Mouse (Mus musculus): ENCODE data around the gene Ttc26. TPM values are rescaled to one million over a fixed set of nuclear protein-coding genes. Genes with fewer than 3 reads are reported as not detected.

Gene Ttc26
- polyA plus RNA-seq, 1 experiment from 2014 or later, result 0.22 TPM

DNA sequence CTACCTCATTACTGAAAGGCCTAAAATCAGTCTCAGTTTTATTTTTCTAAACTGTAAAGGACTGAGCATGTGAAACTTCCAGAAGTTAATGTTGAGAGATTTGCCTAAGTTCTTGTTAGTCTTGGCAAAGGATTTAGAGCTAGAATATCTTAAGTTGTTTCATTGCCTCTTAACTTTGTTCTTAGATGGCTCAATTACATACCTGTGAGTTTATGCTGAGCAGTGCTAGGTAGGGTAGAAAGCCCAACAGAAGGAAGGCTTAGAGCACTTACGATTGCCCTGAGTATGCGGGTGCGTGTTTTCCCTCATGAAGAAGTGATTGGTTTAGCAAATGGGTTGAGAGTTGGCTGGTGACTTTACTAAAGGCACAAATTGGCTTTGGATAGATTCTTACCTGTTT, 76.8 kb downstream of the Ttc26 start:
- Histone ChIP-seq H3K27ac (ENCODE audit: low read length) (no peak overlapping the region), H3K4me1 (ENCODE audit: control insufficient read depth, low read depth, low read length) (no peaks in the 10 kb centered on the region; the same call in 1 of the 2 replicates), H3K36me3 (ENCODE audit: control insufficient read depth, insufficient read depth) (no peaks in the 10 kb centered on the region; the same call in 1 of the 2 replicates), H3K9me3 (replicated peaks; ENCODE audit: control insufficient read depth, low read length) (no peaks in the 10 kb centered on the region), H3K9ac (ENCODE audit: low read depth, low read length) (no peak overlapping the region), H3K4me2 (ENCODE audit: low read depth, low read length) (no peak overlapping the region), H3K27me3 (ENCODE audit: control insufficient read depth, insufficient read depth, low read depth, low read length) (no peaks in the 10 kb centered on the region), H3K4me3 (ENCODE audit: low read depth, low read length) (no peak overlapping the region)
- no peak for ATAC-seq (ENCODE audit: low read depth)
- 91% methylated on average over 3 of the region's 3 CpGs for WGBS (ENCODE audit: insufficient replicate concordance)

DNA sequence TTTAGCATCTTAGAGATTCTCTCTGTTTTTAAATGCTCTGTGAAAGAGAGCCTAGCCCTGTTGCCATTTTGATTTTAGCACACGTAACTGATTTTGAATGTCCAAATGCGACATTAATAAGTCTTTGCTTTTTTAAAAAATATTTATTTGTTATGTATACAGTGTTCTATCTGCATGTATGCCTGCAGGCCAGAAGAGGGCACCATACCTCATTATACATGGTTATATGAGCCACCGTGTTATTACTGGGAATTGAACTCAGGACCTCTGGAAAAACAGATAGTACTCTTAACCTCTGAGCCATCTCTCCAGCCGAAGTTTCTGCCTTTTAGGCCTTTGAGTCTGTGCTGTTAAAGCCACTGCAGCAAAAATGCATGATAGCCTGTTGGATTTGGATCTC, 88.3 kb downstream of the Ttc26 start:
- Histone ChIP-seq H3K4me1 (ENCODE audit: control insufficient read depth, low read depth, low read length) (no peaks in the 10 kb centered on the region), H3K9ac (ENCODE audit: low read depth, low read length) (no peak overlapping the region), H3K27ac (ENCODE audit: low read length) (no peak overlapping the region), H3K27me3 (ENCODE audit: control insufficient read depth, insufficient read depth, low read depth, low read length) (no peaks in the 10 kb centered on the region), H3K36me3 (ENCODE audit: control insufficient read depth, insufficient read depth) (peaks cover 8% of the 10 kb centered on the region), H3K9me3 (replicated peaks; ENCODE audit: control insufficient read depth, low read length) (no peaks in the 10 kb centered on the region), H3K4me2 (ENCODE audit: low read depth, low read length) (no peak overlapping the region), H3K4me3 (ENCODE audit: low read depth, low read length) (no peak overlapping the region)
- ATAC-seq (ENCODE audit: low read depth), result no peak
- WGBS (ENCODE audit: insufficient replicate concordance), result 70% methylated on average over 4 of the region's 4 CpGs

Other genes starting within 250 kb of the Ttc26 start
- gene D630045J12Rik, start 127.5 kb upstream of the Ttc26 start, polyA plus RNA-seq (2015; fragmentation: Nextera tagmentation; extraction: Ambion mirVana), result 0.16 and 0.26 TPM in 2 replicates
- 1.1 and 1.4 TPM in 2 replicates for gene Zc3hav1l, start 82.2 kb upstream of the Ttc26 start, polyA plus RNA-seq (2015; fragmentation: Nextera tagmentation; extraction: Ambion mirVana)
- 21.4 and 22.3 TPM in 2 replicates for gene Zc3hav1, start 26.9 kb upstream of the Ttc26 start, polyA plus RNA-seq (2015; fragmentation: Nextera tagmentation; extraction: Ambion mirVana)
- 4.1 and 4.2 TPM in 2 replicates for gene Ubn2, start 52.5 kb downstream of the Ttc26 start, polyA plus RNA-seq (2015; fragmentation: Nextera tagmentation; extraction: Ambion mirVana)
- 74.5 and 81.7 TPM in 2 replicates for gene Fmc1, start 152.0 kb downstream of the Ttc26 start, polyA plus RNA-seq (2015; fragmentation: Nextera tagmentation; extraction: Ambion mirVana)
- gene Luc7l2, start 169.9 kb downstream of the Ttc26 start, polyA plus RNA-seq (2015; fragmentation: Nextera tagmentation; extraction: Ambion mirVana), result 15.0 and 16.6 TPM in 2 replicates

All from liver, embryonic 16.5 days (tissue).